Mouse (Mus musculus) heart, adult 11 months (tissue): ENCODE measurements at regions not wholly inside any gene's neighbourhood (a gene's known extent, or its start where the extent isn't known, plus 50 kb on each side); places are given as distances from the start of the nearest gene placed in this dataset.
A peak's percentile ranks its signal among the peaks of the same experiment; 100 is the strongest.

Experiments
- DNase-seq: peaks from one replicate; pipeline ENCODE4 v3.0.0; 2022

DNA sequence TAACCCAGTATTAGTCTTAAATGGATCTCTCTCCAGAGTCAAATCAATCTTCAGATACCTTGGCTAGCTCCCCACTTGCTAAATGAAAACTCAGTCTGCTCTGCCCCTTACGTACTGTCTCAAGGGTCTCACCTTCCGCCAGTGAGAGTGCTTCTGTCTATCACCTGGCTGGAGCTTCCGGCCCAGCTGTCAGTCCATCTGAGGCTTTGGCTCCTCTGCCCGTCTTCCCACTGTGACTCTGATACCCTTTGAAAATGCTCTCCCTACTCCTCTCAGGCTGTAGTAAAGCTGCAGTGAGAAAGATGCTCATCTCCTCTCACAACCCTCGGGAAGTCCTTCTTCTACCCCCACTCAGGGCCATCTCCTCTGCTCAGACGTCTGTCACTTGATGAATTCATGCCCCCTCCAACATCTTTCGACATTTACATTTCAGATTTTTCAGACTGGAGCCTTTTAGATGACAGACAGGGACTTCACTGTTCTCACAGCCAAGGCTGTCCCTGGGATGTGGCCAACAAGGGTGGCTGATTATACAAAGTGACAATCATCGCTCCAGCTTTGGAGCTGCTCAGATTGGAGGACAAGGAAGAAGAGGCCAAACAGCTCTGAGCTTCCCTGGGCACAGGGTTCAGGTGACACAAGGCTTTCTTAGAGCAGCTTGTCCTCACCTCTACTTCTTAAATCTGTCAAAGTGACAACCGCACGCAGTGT is 71.6 kb upstream of the Serp2 start:
- no peak for DNase-seq

DNA sequence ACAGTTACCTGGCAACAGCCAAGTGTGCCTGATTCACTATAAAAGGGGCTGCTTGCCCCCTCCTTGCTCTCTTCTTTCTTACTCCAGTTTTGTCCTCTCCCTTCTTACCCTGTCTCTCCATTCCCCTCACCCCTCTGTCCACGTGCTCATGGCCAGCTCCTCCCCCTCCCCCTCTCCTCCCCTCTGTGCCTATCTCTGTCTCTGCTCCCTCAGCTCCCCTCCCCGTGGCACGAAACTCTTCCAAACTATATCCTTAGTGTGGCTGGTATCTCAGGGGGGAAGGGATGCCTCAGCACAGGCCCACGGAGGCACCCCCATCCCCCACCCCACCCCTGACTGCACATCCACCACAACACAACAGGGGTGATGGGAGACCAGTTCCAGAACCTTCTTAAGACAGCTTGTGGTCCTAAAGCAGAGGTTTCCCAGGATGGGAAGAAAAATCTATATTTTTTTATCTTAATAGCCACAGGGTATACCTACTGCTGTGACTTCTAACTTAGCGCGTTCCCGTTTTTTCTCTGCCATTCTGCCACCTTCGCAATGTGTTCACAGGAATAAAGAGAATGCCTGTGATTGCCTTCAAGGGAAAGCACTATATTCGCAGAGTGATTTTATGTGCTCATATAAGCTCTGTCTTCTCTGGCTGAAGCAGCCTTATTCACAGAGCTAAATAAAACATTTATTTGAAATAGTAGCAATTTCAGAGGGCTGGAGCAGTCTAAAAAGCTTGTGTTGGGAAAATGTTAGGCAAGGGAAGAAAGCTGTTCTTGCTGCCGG is 69.1 kb upstream of the Serp2 start:
- DNase-seq = no peak

DNA sequence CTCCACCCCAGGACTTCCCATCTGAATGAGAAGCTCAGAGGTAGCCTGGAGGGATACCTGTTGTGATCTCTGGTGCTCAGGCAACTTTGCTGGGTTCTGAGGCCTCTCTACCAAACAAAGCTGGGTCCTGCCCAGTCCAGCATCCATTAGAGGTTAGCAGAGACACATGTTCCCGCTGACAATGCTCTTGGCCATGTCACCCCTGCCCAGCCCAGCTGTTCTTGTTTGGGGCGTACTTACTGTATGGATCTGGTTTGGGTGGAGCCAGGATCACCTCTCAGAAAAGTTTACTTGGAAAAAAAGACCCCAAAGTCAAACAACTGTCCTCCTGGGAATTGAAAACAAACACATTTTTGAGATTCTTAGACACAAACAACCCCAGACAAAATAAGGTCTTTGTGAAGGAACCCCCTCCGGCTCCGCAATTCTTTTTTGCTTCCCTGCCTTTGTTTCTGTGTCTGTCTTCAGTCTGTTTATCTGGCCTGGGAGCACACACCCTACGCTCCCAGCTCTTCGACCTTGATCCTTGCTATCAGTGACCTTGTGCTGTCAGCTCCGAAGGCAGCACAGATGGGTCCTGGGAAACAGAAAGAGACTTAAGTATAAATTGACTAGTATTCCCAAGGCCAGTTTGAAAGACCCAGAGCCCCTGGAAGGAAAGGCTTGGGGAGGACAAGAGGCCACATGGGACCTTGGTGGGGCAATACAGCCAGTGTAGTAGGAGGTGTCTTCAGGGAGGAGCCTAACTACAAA is 68.1 kb upstream of the Serp2 start:
- DNase-seq = no peak

DNA sequence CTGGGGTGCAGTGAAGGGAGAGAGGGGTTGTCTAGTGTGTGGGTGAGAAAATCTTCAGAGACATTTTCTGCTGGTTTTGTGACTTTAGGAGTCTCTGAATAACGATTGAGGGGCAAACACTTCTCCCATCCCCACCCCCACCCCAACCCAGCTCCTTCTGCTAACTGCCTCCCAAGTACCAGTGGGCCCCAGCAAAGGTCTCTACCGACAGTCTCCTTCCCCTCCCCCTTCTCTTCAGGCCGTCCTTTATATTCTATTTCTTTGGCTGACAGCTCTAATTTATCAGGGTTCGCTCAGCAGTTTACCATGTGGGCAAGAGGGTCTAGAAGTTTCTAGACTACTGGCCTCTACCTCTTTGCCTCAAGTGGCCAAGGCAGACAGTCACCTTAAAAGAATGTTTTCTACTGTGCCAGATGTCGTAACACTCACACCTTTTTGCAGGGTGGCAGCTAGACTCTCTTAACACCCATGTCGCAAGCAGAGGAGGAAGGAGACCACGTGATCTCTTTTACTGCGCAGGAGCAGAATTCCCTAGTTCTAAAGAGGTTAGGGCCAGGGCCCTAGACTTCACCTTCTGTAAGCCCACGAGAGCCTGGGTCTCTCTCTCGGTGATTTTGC is 66.8 kb upstream of the Serp2 start:
- no peak for DNase-seq

DNA sequence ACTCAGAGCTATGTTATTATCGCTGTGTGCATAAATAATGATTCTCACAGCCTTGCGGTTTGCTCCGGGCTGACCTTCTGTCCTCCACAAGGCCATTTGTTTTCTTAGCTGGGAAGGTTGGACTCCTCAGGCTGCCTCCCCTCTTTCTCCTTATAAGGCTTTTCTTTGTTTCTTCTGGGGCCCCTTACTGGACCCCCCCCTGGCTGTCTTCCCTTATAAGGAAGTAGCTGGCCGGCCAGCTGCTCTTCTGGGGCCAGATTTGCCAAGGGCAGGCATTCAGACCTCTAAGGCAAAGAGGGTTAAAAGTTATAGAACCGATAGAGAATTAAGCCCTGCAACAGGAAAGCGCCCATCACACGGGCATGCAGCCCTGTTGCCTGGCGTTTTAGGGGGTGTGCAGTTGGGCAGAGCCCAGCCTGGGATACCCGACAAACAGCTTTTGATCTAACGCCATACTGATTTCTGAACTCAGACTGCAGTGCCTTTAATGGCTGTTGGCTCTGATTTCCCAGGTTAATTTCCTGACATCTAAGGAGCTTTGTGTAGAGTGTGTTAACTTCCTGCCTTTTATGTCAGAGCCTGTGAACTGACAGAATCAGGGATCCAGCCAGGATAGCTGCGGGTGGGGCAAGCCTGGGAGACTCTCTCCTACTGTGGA is 66.1 kb upstream of the Serp2 start:
- DNase-seq = peak; percentile 97

DNA sequence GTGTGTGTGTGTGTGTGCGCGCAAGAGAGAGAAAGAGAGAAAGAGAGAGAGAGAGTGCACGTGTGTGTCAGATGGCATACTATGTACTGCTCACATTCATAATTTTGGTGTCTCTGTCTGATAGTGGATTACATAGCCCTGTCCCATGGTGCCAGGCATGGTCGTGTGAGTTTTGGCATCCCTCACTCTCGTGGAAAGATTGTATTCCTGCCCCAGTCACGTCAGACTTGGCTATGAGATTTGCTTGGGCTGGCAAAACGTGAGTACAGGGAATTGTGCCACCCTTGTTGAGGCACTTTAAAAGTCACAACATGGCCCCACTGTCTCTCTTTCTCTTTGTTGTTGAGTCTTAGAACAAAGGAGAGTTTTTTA is 62.3 kb upstream of the Serp2 start:
- DNase-seq = no peak

DNA sequence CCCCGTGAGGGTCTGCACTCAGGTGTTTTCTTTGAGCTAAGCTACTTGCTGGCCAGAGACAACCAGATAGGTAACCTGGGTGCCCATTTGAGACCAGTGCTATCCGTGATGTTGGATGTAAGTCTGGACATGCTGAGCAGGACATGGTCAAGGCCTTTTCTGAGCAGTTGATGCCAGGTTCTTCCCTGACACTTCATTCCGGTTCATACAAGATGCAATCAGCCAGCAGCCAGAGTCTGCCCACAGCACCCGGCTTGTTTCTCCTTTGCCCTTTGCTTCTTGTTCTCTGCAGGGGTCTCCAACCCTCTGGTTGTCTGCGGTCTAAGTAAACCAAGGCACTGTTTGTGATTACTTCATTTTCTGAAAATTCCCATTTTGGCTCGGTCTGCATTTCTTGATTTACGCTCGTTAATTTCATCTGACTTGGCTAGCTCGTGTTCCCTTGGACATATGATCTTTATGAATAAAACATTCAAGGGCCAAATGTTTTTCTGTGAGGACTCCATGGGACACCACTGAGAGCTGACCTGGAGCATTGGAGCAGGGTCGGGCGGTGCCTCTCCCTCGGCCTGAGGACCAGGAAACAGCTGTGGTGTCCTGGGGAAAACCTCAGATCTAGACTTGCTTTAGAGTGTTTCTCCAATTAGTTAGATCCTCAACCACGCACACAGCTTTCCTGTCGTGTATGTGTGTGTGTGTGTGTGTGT is 61.8 kb upstream of the Serp2 start:
- no peak for DNase-seq

DNA sequence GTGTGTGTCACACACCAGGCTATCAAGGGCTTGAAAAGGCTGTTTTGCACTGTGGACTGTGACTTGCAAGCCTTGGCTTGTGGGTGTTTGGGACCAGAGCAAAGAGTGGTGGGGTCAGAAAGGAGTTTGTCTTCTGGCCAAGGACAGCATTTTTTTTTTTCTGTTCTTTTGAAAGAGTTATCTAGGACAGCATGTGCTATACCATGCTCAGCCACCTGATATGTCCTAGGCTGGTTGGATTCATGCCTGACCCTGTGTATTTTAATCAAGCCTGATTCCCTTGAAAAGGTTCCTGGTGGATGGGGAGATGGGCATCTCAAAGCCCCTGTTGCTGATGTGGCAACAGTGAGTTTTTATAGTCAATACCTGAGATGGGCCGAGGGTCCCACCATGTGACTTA is 61.2 kb upstream of the Serp2 start:
- DNase-seq = no peak

DNA sequence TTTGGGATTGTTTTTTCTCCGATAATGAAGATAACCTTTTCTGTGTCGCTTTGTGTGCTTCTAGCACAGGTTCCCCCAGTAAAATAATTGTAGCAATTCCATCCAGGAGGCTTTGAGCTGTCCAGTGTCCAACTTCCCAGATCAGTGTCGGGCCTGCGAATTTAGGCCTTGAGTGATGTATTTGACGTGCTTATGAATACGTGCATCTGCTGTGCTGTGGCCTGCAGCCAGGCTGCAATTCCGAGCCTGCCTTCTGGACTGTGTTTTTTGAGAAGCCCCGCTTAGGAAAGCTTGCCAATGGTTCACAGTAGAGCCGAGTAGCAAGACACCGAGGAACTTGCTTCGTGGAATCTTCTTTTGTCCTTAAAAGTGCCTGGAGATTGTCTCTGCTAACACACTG is 60.8 kb upstream of the Serp2 start:
- DNase-seq = no peak

DNA sequence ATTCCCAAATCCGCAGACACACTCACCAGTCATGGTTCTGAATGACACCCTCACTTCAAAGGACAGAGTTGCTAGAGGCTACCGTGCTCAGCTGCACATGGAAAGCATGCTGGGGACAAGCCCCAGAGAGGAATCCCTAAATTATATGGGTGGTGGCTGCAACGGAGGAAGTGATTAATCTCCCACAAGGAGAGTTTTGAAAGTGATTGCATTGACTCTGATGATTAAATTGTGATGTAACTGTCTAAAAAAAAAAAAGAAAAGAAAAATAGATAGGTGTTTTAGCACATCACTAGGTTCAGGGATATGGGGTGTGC is 59.6 kb upstream of the Serp2 start:
- DNase-seq = no peak

DNA sequence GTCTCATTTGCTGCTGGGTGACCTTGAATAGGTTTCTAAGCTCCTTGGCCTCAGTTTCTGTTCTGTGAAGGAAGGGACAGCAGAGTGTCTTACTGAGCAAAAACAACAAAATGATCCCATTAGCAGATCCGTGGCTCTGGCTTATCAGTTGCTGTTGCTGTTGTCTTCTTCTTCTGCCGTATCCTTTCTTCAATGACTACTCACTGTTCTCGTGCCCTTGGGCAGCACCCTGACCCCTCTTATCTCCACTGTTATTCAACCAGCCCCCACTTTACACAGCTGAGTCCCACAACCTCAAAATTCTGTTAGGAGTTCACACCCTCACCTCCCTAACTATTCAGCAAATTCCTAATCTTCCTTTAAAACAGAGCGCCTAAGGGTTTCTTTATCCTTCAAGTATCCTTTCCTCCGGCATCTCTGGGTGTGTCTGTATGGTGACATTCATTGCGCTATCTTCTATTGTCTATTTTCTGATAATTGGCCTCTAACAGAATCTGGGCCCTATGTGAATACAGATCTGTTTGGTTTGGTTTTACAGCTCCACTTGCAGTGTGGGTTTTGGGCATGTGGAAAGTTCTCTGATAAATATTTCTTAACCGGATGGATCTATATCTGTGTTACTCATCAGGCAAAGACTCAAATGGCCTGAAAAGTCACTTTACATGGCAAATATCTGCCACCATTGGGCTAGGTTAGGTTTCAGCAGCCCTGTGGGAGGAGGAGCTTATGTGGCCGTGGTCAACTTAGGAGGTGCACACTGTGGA is 59.1 kb upstream of the Serp2 start:
- no peak for DNase-seq

DNA sequence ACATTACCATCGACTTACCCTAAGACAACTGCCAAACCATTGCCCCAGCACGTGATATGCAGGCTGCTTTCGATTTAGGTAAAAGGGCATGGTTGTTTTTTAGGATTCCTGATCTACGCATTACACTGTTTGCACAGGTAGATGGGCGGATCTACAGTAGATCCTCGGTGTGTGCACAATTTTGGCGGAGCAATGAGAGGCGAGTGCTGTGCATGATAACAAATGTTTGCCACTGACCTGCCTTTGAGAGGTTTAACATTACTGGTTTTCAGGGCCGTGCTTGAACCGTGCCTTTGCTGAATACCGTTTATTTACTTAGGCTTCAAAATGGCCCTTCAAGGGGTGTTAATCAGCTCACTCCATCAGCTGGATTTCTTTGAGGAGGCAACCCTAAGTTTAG is 58.5 kb upstream of the Serp2 start:
- no peak for DNase-seq

DNA sequence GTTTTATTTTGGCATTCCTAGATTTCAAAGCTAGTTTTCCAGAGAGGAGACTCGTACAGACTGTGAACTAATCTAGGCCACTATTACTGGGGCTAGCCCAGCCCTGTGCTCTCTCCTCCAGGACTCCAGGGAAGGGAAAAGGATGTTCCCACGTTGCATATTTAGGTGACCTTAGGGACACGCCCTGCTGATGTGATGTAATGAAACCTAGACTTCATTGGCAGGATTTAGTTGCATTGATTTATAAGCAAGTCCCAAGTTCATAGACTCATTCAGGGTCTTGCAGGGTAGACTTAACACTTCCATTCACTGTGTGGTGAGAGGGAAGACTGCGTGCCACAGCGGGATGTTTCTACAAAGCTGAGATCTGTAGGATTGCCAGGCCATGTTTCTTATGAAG is 58.0 kb upstream of the Serp2 start:
- DNase-seq = no peak

DNA sequence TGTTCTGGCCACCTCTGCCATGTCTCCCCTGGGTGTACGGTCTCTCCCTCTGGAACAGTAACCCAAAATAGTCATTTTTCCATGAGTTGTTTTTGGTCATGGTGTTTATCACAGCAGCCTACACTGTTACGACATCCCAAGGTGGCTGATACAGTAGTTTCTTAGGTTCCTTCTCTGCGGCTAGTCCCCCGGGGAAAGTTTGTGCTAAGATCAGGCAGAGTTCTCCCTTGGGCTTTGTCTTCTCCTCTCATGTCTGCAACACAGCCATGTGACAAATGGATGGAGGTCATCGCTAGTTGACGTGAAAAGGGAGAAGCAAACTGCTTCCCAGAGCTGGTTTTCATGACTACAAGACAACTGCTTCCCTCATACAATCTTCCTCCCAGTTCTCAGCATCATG is 56.9 kb upstream of the Serp2 start:
- DNase-seq = peak; percentile 97

DNA sequence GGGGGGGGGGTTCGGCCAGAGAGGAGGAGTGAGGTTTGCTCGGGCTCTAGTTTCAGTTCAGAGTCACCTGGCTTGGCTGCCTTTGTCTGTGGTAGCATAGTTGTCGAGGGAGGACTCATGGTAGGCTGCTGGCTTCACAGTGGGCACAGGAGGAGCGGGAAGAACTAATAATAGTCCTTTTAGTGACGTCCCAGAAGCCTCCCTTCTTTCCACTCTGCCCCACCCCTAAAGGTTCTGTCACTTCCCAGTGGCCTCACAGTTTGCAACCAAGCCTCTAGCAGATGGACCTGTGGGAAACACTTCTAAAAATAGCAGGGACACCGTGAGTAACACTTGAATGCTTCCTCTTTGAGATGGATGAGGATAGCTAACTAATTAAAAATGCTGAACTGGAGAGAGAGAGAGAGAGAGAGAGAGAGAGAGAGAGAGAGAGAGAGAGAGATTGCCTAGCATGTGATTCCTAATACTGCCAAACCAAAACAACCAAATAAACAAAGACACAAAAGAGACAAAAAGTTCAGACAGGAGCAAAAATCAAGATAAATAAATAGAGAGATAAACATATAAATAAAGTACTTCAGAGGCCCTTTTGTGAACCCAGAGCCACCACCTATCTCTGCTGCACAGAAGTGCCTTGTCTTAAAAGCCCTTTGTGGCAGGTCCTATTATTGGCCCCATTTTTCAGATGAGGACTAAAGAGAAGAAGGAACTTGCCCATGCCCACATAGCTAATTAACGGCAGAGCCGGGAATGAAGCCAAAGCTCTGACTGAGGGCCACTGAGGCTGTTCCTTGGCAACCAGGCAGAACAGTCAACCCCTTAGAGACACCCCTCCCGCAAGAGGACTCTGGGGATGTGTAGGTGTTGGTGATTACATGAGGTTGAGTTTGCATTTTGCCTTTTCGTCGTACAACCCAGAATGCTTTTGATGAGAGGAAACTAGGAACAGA is 54.0 kb upstream of the Serp2 start:
- DNase-seq = peak; percentile 98
